Mouse (Mus musculus) testis, adult 2 months (tissue): ENCODE data around the gene Me1.

Source experiments
- CTCF ChIP-seq: fragments of 200-500 bp; IDR thresholded peaks from 2 replicates; pipeline ENCODE4 v1.5.1; 2012; ENCODE audit warnings: low read depth, mild to moderate bottlenecking, inconsistent platforms, low read length, moderate library complexity; ENCODE audit not compliant: control insufficient read depth, insufficient read depth, insufficient replicate concordance
- POLR2A ChIP-seq: fragments of 200-500 bp; IDR thresholded peaks from 2 replicates; pipeline ENCODE4 v1.6.1; 2012; ENCODE audit warnings: low read depth, mild to moderate bottlenecking, inconsistent platforms, low read length, moderate library complexity; ENCODE audit not compliant: control insufficient read depth

DNA sequence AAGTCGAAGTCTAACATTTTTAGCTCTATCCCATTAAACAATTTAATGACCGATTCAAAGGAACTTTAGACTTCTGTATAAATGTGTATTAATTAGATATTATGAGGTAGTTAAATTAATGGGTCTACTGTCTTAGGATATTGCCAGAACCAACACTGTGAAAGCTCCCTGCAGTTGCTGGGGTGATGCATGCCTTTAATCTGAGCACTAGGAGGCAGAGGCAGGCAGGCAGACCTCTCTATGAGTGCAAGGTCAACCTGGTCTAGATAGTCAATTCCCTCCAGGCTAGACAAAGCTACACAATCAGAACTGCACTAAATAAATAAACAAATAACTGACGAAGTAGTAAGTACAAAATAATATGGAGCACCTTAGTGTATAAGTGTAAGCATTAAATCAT, 3.1 kb downstream of the Me1 start:
- TF ChIP-seq POLR2A, result no peak
- TF ChIP-seq CTCF, result peak; percentile 27; the same call in 1 of the 2 replicates
